Mouse (Mus musculus) thymus, adult 2 months (tissue): Measurements from ENCODE around the gene Snx32. TPM values are rescaled to one million over a fixed set of nuclear protein-coding genes. Genes with fewer than 3 reads are reported as not detected.
A peak's percentile ranks its signal among the peaks of the same experiment; 100 is the strongest.

ENCODE experiments used
- DNase-seq: peaks from one replicate; pipeline ENCODE4 v3.0.0; 2021
- H3K27ac ChIP-seq: fragments of 200-500 bp; 2 replicates; pipeline ENCODE4 v1.5.1; 2012; ENCODE audit warnings: low read length, control low read depth; ENCODE audit not compliant: control insufficient read depth, insufficient read depth
- H3K27me3 ChIP-seq: fragments of 200-500 bp; 2 replicates; pipeline ENCODE4 v1.6.1; 2012; ENCODE audit warnings: mild to moderate bottlenecking, low read length, moderate library complexity, mixed read lengths; ENCODE audit not compliant: control insufficient read depth, insufficient read depth
- H3K36me3 ChIP-seq: fragments of 200-500 bp; 2 replicates; pipeline ENCODE4 v1.6.1; 2012; ENCODE audit warnings: mild to moderate bottlenecking, low read length, moderate library complexity; ENCODE audit not compliant: control insufficient read depth, insufficient read depth
- H3K4me1 ChIP-seq: fragments of 200-500 bp; replicated peaks from 2 replicates; pipeline ENCODE4 v1.6.1; 2012; ENCODE audit warnings: low read length; ENCODE audit not compliant: control insufficient read depth, insufficient read depth
- H3K4me3 ChIP-seq: fragments of 200-500 bp; 2 replicates; pipeline ENCODE4 v1.5.1; 2012; ENCODE audit warnings: mild to moderate bottlenecking, low read length, control low read depth, moderate library complexity; ENCODE audit not compliant: control insufficient read depth, insufficient read depth
- CTCF ChIP-seq: fragments of 200-500 bp; IDR thresholded peaks from 2 replicates; pipeline ENCODE4 v1.5.1; 2012; ENCODE audit warnings: mild to moderate bottlenecking, control low read depth, low read length, moderate library complexity, borderline replicate concordance; ENCODE audit not compliant: control insufficient read depth, poor library complexity, insufficient read depth; ENCODE audit errors: extremely low read depth
- POLR2A ChIP-seq: fragments of 200-500 bp; IDR thresholded peaks from 2 replicates; pipeline ENCODE4 v1.6.1; 2012; ENCODE audit warnings: mild to moderate bottlenecking, low read length, control low read depth, moderate library complexity; ENCODE audit not compliant: control insufficient read depth, poor library complexity, insufficient read depth; ENCODE audit errors: extremely low read depth
- WGBS: fragments of 180-500 bp; shearing (Covaris S2); methylation state at CpG from one replicate; pipeline ENCODE4 v1.1.7; 2018; 5-methylcytosine and 5-hydroxymethylcytosine counted together
- polyA plus RNA-seq: library from polyadenylated mRNA; depleted of rRNA; stranded (reverse); fragments of >200 nt; gene quantifications from 2 replicates; pipeline ENCODE4 v1.2.3, GENCODE M21; 2012

The Snx32 gene
- polyA plus RNA-seq, 1 experiment = 22.6 TPM

DNA sequence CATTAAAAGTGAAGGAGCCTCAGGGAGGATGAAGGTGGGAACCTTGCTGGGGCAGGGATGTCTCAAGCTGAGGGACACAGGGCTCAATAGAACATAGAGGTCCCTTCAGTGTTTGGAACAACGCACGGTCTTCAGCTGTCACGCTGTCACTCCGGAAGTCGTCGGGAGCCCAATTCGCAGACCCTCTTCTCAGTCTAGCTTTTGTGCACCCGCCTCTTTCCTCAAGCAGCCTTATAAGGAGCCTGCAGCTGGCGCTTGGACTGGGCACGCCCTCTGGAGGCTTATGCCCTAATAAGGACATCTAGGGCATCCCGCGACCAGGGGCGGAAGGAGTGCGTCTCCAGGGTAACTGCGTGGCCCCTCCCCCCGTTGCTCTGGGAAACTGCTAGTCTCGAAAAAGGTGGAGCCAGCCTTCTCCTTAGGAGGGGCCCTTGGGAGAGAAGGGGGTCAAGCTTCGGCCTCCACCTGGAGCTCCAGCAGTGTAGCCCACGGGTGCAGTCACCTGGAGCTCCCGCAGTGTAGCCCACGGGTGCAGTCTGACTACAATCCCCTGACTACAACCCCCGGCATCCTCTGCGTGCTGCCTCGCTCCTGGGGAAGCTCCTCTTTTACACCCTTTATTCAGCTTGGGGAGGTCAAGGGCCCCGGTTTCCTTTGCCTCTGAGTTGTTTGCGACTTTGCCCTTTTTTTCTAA, 21.3 kb downstream of the Snx32 start:
- H3K27me3 ChIP-seq = no peaks in the 10 kb centered on the region
- H3K4me1 ChIP-seq = peaks cover 26% of the 10 kb centered on the region
- H3K4me3 ChIP-seq = peak overlapping the region; percentile 51
- under 1% methylated on average over 26 of the region's 26 CpGs for WGBS
- H3K27ac ChIP-seq = peak overlapping the region; percentile 97
- peak; percentile 82 for TF ChIP-seq POLR2A
- TF ChIP-seq CTCF = peak; percentile 53; the same call in 1 of the 2 replicates
- DNase-seq = peak; percentile 99
- H3K36me3 ChIP-seq = peaks cover 25% of the 10 kb centered on the region

DNA sequence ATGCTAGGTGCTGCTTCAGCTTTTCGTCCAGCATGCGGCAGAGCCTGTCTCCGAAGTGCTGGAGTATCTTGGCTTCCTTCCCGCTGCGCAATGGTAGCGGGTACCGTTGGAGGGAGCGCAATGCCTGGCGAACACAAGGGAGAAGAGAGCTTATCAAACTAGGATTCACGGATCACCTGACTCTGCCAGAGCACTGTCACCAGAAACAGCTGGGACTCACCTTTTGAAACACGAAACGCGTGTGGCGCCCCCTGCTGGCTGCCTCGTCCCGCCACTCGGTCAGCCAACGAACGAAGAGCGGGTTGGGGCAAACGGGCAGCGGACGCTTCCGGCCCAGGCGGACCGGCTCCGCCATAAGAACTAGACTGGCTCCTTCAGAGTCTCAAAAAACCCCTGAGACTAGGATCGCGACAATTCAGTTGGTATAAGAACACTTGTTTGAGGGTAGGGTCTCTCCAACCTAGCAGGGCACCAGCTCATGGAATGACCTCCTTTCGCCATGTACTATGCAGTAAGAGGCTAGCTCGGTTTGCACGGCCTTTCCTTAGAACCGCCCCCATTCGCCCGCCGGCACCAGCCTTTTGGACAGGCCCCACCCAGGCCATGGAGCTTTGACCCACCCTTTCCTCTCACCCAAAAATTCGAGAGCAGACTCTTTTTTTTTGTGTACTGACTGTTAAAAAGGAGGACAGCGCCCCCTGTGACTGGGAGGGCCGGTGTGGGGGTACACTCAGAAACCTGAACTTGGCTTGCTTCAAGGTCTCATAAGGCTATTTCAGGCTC, 22.4 kb downstream of the Snx32 start, which contains the start of gene Mus81:
Mus81 (minus strand) TSS at position 635 of the 783 bp plus-strand sequence.
- Histone ChIP-seq H3K4me3 (peak within 1 kb of the TSS; percentile 63), H3K4me1 (peaks cover 26% of the 10 kb centered on the region), H3K27ac (peak within 1 kb of the TSS; percentile 97), H3K36me3 (peaks cover 22% of the 10 kb centered on the region), H3K27me3 (no peaks in the 10 kb centered on the region)
- peak; percentile 99 for TF ChIP-seq CTCF
- TF ChIP-seq POLR2A = peak; percentile 31; the same call in 1 of the 2 replicates
- DNase-seq = peak; percentile 96
- under 1% methylated on average over 39 of the region's 39 CpGs for WGBS

DNA sequence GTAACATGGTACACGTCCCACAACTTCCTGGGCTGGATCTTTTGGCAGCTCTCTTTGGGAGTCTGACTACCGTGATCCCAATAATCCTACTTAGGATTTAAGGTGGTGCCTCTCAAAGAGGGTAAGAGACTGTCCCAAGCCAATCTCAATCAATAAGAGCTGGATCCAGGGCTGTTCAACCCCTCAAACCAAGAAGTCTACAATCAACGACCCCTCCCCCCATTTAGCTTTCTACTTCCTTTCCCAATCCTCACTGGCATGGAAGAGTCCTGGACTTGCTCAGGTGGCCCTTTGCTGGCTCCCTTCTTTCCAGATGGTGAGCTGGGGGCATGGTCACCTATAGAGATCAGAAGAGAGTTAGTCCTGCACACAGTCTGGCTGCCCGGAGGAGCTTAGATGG, 23.6 kb downstream of the Snx32 start:
- WGBS = 90% methylated on average over 4 of the region's 4 CpGs
- peaks cover 23% of the 10 kb centered on the region for H3K4me1 ChIP-seq
- peaks cover 20% of the 10 kb centered on the region; the same call in 1 of the 2 replicates for H3K36me3 ChIP-seq
- no peak overlapping the region for H3K27ac ChIP-seq
- no peak for TF ChIP-seq POLR2A
- TF ChIP-seq CTCF = no peak
- no peak overlapping the region for H3K4me3 ChIP-seq
- no peaks in the 10 kb centered on the region for H3K27me3 ChIP-seq
- DNase-seq = no peak

DNA sequence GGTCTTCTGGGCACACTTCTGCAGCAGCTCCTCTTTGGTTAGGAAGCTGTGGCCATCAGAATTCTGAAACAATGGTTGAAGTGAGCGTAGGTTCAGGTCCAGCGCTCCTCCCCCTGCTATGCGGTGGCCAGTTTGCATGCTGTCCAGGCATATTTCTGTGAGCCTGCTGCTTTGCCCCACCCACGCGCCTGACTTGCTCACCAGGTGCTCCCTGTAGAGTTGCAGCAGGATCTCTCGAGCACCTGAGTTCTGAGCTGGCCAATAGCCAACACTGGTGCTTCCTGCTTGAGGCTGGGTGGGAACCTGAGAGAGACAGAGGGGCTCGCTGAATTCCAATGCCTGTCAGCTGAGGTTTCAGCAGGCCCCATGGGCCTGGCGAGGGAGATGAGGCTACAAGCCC, 24.1 kb downstream of the Snx32 start:
- Histone ChIP-seq H3K4me3 (no peak overlapping the region), H3K27me3 (no peaks in the 10 kb centered on the region), H3K27ac (no peak overlapping the region), H3K36me3 (peaks cover 20% of the 10 kb centered on the region; the same call in 1 of the 2 replicates), H3K4me1 (peaks cover 23% of the 10 kb centered on the region)
- no peak for DNase-seq
- TF ChIP-seq POLR2A (no peak), CTCF (no peak)
- WGBS = 86% methylated on average over 8 of the region's 8 CpGs

DNA sequence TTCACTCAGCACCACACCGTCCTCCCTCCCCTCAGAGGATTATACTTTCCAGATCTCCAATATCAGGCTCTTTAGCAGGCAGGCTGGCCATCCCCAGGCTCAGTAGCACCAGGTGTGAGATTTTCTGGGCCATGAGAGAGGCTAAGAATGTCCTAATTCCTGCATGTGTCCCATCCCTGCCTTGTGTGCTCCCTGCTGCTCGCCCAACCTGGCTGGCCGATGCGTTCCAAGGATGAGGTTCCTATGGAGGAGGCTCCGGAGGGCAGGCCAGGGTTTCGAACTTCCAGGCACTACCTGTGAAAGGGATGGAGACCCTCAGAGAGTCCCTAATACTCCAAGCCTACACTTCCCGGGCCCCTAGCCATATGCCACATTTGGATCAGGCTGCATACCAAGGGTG, 24.5 kb downstream of the Snx32 start:
- TF ChIP-seq POLR2A = no peak
- no peak for TF ChIP-seq CTCF
- H3K4me1 ChIP-seq = peaks cover 23% of the 10 kb centered on the region
- no peaks in the 10 kb centered on the region for H3K27me3 ChIP-seq
- H3K4me3 ChIP-seq = no peak overlapping the region
- WGBS = 96% methylated on average over 7 of the region's 7 CpGs
- DNase-seq = no peak
- no peak overlapping the region for H3K27ac ChIP-seq
- H3K36me3 ChIP-seq = peaks cover 20% of the 10 kb centered on the region; the same call in 1 of the 2 replicates

DNA sequence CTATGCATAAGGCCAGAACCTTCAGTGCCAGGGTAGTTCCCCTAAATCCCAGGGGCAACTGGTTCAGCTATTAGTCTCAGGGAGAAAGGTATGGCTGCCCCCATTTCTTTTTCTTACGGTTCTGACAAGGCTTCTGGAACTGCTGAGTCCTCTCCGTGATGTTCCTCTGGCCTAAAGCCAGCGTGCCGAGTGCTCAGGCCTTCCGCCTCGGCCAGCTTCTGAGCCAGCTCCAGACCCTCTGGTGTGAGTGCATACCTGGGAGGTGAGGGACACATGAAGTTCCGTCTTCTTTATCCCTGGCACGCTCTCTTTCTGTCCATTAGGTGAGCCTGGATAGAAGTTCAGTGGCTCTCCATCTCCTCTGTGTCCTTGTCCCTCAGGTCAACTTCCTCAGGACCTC, 25.0 kb downstream of the Snx32 start:
- Histone ChIP-seq H3K36me3 (peaks cover 20% of the 10 kb centered on the region; the same call in 1 of the 2 replicates), H3K4me1 (peaks cover 23% of the 10 kb centered on the region), H3K27ac (no peak overlapping the region), H3K27me3 (no peaks in the 10 kb centered on the region), H3K4me3 (no peak overlapping the region)
- TF ChIP-seq POLR2A = no peak
- no peak for DNase-seq
- WGBS = 96% methylated on average over 8 of the region's 8 CpGs

DNA sequence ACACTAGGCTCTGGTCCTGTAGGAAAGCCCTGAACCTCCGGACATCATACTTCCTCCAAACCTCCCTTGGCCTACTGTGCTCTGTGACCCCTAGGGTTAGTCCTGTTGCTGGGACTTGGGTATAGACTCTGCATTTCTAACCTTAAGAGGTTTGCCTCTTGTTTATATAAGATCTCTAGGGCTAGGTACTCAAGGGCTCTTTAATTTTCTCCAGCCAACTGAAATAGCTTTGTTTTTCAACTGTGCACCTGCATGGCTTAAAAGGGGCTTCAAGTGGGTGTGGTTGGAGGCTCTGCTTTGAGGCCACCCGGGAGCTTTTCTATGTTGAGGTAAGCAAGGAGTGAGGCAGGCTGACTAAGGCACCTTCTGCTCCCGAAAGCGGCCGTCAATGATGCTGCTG, 25.8 kb downstream of the Snx32 start:
- DNase-seq = no peak
- Histone ChIP-seq H3K4me3 (no peak overlapping the region), H3K27me3 (no peaks in the 10 kb centered on the region), H3K27ac (no peak overlapping the region), H3K36me3 (peaks cover 20% of the 10 kb centered on the region; the same call in 1 of the 2 replicates), H3K4me1 (peaks cover 21% of the 10 kb centered on the region)
- TF ChIP-seq CTCF = no peak
- TF ChIP-seq POLR2A = no peak
- 67% methylated on average over 5 of the region's 5 CpGs for WGBS
